Mouse (Mus musculus): ENCODE measurements at regions not wholly inside any gene's neighbourhood (a gene's known extent, or its start where the extent isn't known, plus 50 kb on each side); places are given as distances from the start of the nearest gene placed in this dataset.
A peak's percentile ranks its signal among the peaks of the same experiment; 100 is the strongest.

DNA sequence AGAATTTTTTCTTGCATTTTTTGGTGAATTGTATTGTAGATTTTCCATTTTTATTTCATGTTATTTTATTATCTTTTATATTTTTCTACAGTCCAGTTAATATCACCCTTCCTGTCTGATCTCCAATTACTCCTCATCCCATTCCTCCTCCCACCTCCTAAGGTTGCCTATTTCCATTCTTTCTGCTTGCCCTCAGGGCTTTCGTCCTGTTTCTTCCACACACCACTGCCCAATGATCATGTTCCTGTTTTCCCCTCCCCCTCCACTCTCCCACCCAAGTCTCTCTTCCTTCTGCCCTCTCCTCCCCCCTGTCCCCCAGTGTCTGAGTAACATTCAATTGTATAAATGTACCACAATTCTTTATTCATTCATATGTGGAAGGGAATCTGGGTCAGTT is 573.6 kb upstream of the Ptprd start:
- H3K9me3 ChIP-seq (ENCODE audit: low read length): no peaks in the 10 kb centered on the region
- no peak overlapping the region for H3K27ac ChIP-seq (ENCODE audit: low read length)
- 22% methylated on average over 1 of the region's 1 CpGs for WGBS
- no peak overlapping the region for H3K4me2 ChIP-seq (replicated peaks; ENCODE audit: low read depth, low read length)
- no peak overlapping the region for H3K4me3 ChIP-seq (ENCODE audit: low read length)
- no peaks in the 10 kb centered on the region for H3K36me3 ChIP-seq (ENCODE audit: insufficient read depth, low read length)
- 0 out of 2 replicates have a peak, but pooled peaks have one; percentile 39 for ATAC-seq (ENCODE audit: low FRiP score, low TSS enrichment)
- H3K4me1 ChIP-seq (ENCODE audit: insufficient read depth, low read length): no peaks in the 10 kb centered on the region
- H3K9ac ChIP-seq (replicated peaks; ENCODE audit: low read length): no peak overlapping the region
- H3K27me3 ChIP-seq (ENCODE audit: insufficient read depth, low read length): no peaks in the 10 kb centered on the region

- Histone ChIP-seq H3K4me3 (ENCODE audit: low read length) (no peak overlapping the region), H3K4me1 (ENCODE audit: insufficient read depth, low read length) (no peaks in the 10 kb centered on the region), H3K9me3 (ENCODE audit: low read length) (no peaks in the 10 kb centered on the region), H3K27ac (ENCODE audit: low read length) (no peak overlapping the region), H3K4me2 (replicated peaks; ENCODE audit: low read depth, low read length) (no peak overlapping the region), H3K27me3 (ENCODE audit: insufficient read depth, low read length) (no peaks in the 10 kb centered on the region), H3K9ac (replicated peaks; ENCODE audit: low read length) (no peak overlapping the region), H3K36me3 (ENCODE audit: insufficient read depth, low read length) (no peaks in the 10 kb centered on the region)
- 65% methylated on average over 1 of the region's 1 CpGs for WGBS
- ATAC-seq (ENCODE audit: low FRiP score, low TSS enrichment): no peak
Observed at GRCm38 (mm10) chr4:78784675-78785377, 573.1 kb upstream of the Ptprd start.

GRCm38 (mm10) chr4:78784036-78784435 is 572.3 kb upstream of the Ptprd start:
- ATAC-seq (ENCODE audit: low FRiP score, low TSS enrichment): no peak
- no peaks in the 10 kb centered on the region for H3K4me1 ChIP-seq (ENCODE audit: insufficient read depth, low read length)
- no peaks in the 10 kb centered on the region for H3K27me3 ChIP-seq (ENCODE audit: insufficient read depth, low read length)
- 25% methylated on average over 1 of the region's 1 CpGs for WGBS
- H3K36me3 ChIP-seq (ENCODE audit: insufficient read depth, low read length): no peaks in the 10 kb centered on the region
- H3K9ac ChIP-seq (replicated peaks; ENCODE audit: low read length): no peak overlapping the region
- H3K4me3 ChIP-seq (ENCODE audit: low read length): no peak overlapping the region
- H3K9me3 ChIP-seq (ENCODE audit: low read length): no peaks in the 10 kb centered on the region
- no peak overlapping the region for H3K27ac ChIP-seq (ENCODE audit: low read length)
- no peak overlapping the region for H3K4me2 ChIP-seq (replicated peaks; ENCODE audit: low read depth, low read length)

DNA sequence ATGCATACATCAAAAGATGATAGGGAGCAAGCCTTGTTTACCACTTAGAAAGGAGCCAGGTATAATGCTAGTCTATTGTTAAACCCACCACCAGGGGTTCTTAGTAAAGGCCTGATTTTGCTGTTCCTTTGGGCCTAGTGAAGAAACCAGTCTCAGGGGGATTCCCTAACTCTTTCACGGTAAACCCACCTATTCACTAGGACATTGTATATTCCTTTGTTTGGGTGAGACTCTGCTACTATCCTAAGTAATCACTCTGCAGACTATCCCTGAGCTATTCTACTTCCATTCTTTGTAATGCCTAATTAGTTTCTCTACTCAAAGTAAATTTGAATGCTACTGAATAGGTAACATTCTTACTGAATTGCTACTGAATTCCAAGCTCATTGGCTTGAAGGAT is 571.0 kb upstream of the Ptprd start:
- H3K4me1 ChIP-seq (ENCODE audit: insufficient read depth, low read length): no peaks in the 10 kb centered on the region
- no peak overlapping the region for H3K4me3 ChIP-seq (ENCODE audit: low read length)
- H3K27me3 ChIP-seq (ENCODE audit: insufficient read depth, low read length): no peaks in the 10 kb centered on the region
- ATAC-seq (ENCODE audit: low FRiP score, low TSS enrichment): no peak
- H3K9ac ChIP-seq (replicated peaks; ENCODE audit: low read length): no peak overlapping the region
- H3K9me3 ChIP-seq (ENCODE audit: low read length): no peaks in the 10 kb centered on the region
- H3K4me2 ChIP-seq (replicated peaks; ENCODE audit: low read depth, low read length): no peak overlapping the region
- no peaks in the 10 kb centered on the region for H3K36me3 ChIP-seq (ENCODE audit: insufficient read depth, low read length)
- no peak overlapping the region for H3K27ac ChIP-seq (ENCODE audit: low read length)
- WGBS: 71% methylated on average over 1 of the region's 1 CpGs

GRCm38 (mm10) chr4:78773867-78774266 is 562.1 kb upstream of the Ptprd start:
- no peak for ATAC-seq (ENCODE audit: low FRiP score, low TSS enrichment)
- Histone ChIP-seq H3K4me3 (ENCODE audit: low read length) (no peak overlapping the region), H3K4me2 (replicated peaks; ENCODE audit: low read depth, low read length) (no peak overlapping the region), H3K4me1 (ENCODE audit: insufficient read depth, low read length) (no peaks in the 10 kb centered on the region), H3K9me3 (ENCODE audit: low read length) (no peaks in the 10 kb centered on the region), H3K27ac (ENCODE audit: low read length) (no peak overlapping the region), H3K9ac (replicated peaks; ENCODE audit: low read length) (no peak overlapping the region), H3K36me3 (ENCODE audit: insufficient read depth, low read length) (no peaks in the 10 kb centered on the region), H3K27me3 (ENCODE audit: insufficient read depth, low read length) (no peaks in the 10 kb centered on the region)
- WGBS: 96% methylated on average over 13 of the region's 13 CpGs

DNA sequence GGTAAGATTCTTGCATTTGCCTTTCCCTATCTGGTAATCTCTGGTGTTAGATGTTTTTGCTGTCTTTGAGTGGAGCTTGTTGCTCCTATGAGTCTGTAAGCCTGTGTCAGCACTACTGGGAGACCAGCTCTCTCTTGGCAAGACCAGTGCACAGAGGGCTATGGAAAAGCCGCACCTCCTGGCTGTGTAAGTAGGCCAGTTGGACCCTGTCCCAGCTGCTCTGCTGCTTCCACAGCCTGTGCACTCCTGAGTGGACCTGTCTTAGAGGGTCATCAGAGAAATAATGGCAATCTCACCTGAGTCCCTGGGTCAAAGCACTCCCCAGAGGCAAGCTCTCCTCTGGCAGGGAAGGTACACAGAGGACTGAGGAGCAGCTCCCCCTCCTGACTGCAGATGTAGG is 524.3 kb upstream of the Ptprd start:
- 100% methylated on average over 1 of the region's 1 CpGs for whole genome bisulfite sequencing
- no peak overlapping the region for H3K4me2 ChIP-seq (replicated peaks; ENCODE audit: low read depth, low read length)
- no peak overlapping the region for H3K4me3 ChIP-seq (ENCODE audit: low read length)
- H3K27ac ChIP-seq (ENCODE audit: low read length): no peak overlapping the region
- no peaks in the 10 kb centered on the region for H3K4me1 ChIP-seq (ENCODE audit: insufficient read depth, low read length)
- ATAC-seq (ENCODE audit: low FRiP score, low TSS enrichment): no peak
- no peaks in the 10 kb centered on the region for H3K36me3 ChIP-seq (ENCODE audit: insufficient read depth, low read length)
- no peaks in the 10 kb centered on the region for H3K9me3 ChIP-seq (ENCODE audit: low read length)
- H3K27me3 ChIP-seq (ENCODE audit: insufficient read depth, low read length): no peaks in the 10 kb centered on the region
- no peak overlapping the region for H3K9ac ChIP-seq (replicated peaks; ENCODE audit: low read length)

Data from kidney, embryonic 16.5 days (tissue).